Mouse (Mus musculus) cortical plate, adult 2 months (tissue): ENCODE measurements around the gene Tnfrsf19. TPM values are rescaled to one million over a fixed set of nuclear protein-coding genes. Genes with fewer than 3 reads are reported as not detected.

ENCODE experiments used
- H3K27ac ChIP-seq: fragments of 200-500 bp; 2 replicates; pipeline ENCODE4 v1.5.1; 2012; ENCODE audit warnings: low read length, control low read depth, inconsistent platforms; ENCODE audit not compliant: insufficient read depth
- H3K4me1 ChIP-seq: fragments of 200-500 bp; 2 replicates; pipeline ENCODE4 v1.6.1; 2011; ENCODE audit warnings: low read length; ENCODE audit not compliant: control insufficient read depth, insufficient read depth
- H3K4me3 ChIP-seq: fragments of 200-500 bp; 2 replicates; pipeline ENCODE4 v1.5.1; 2011; ENCODE audit warnings: mild to moderate bottlenecking, low read length, control low read depth; ENCODE audit not compliant: insufficient read depth
- CTCF ChIP-seq: fragments of 200-500 bp; IDR thresholded peaks from 2 replicates; pipeline ENCODE4 v1.5.1; 2011; ENCODE audit warnings: mild to moderate bottlenecking, control low read depth, low read length; ENCODE audit not compliant: insufficient read depth; ENCODE audit errors: extremely low read depth
- POLR2A ChIP-seq: fragments of 200-500 bp; IDR thresholded peaks from 2 replicates; pipeline ENCODE4 v1.6.1; 2011; ENCODE audit warnings: mild to moderate bottlenecking, low read length, control low read depth; ENCODE audit not compliant: insufficient read depth; ENCODE audit errors: extremely low read depth
- polyA plus RNA-seq: library from polyadenylated mRNA; depleted of rRNA; stranded (reverse); fragments of >200 nt; gene quantifications from 2 replicates; pipeline ENCODE4 v1.2.3, GENCODE M21; 2012

Gene Tnfrsf19
- polyA plus RNA-seq, 1 experiment: 59.1 TPM

DNA sequence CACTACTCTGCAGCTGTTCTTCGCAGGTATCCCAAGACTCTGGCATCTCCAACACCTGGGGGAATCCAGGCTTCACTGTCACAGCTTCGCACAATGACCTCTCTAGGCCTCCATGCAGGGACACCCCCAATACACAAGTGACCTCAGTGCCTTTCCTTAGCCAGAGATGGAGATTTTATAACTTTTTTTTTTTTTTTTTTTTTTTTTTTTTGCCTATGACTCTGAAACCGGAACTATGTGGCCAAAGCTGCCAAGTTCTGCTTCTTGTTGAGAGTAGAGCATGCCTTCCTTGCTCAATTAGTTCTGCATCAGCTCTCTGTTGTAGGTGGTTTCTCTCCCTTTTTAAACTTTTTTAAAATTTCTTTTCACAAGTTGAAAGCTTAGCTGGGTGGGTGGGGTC, 5.9 kb upstream of the Tnfrsf19 start:
- TF ChIP-seq CTCF: no peak
- no peak for TF ChIP-seq POLR2A
- Histone ChIP-seq H3K27ac (no peak overlapping the region), H3K4me1 (peaks cover 1% of the 10 kb centered on the region; the same call in 1 of the 2 replicates)

DNA sequence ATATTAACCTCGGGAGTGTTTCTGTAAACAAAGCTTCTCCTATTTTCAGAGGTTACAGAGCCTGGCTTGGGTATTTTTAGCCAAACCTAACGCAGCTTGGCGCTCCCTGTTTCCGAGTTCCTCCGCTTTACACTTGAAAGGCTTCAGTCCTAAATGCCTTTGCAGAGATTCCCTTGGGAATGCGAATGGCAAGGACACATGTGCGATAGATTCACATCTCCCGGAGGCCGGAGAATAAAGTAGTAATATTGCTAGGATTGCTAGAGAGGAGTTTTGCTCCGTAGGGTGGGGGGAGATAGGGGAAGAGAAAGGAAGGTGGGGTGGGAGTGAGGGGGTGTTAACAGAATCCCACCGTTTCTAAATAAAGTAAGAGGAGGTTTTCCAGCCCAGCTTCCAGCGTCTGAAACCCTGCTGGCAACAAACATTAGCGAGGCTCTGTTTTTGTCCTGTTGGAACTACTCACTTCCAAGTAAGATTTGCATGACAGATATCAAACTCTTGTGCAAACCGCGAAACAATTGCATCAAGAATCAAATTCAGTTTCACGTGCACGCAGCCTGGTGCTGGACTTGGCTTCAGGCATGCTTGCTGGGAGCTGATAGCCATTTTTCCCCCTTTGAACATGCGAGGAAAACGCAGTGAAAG, 722 bp downstream of the Tnfrsf19 start:
- TF ChIP-seq POLR2A (no peak), CTCF (no peak)
- no peaks in the 10 kb centered on the region for H3K4me1 ChIP-seq
- peak overlapping the region; percentile 39 for H3K4me3 ChIP-seq
- H3K27ac ChIP-seq: peak overlapping the region; percentile 76; the same call in 1 of the 2 replicates

More for the DNA sequence above, 5.9 kb upstream of the Tnfrsf19 start:
- no peak overlapping the region for H3K4me3 ChIP-seq

DNA sequence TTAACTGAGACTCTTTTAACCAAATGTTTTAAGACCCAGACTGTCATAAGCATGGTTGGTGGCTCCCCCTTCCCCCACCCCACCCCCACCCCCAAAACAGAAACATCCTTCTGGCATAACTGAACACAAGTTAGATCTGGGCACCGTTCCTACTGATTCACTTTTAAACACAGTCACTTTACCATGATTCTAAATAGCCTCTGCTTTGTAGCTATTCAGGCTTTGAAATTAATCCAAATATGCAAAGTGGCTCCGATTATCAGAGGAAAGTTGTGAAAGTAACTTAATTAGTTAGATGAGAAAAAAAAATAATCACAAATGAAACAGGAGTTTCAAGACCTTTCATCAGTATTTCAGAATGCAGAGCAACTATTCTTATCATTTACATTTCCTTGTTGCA, 2.0 kb downstream of the Tnfrsf19 start:
- Histone ChIP-seq H3K4me3 (peak overlapping the region; percentile 39; the same call in 1 of the 2 replicates), H3K4me1 (no peaks in the 10 kb centered on the region), H3K27ac (no peak overlapping the region)
- no peak for TF ChIP-seq CTCF
- TF ChIP-seq POLR2A: no peak

DNA sequence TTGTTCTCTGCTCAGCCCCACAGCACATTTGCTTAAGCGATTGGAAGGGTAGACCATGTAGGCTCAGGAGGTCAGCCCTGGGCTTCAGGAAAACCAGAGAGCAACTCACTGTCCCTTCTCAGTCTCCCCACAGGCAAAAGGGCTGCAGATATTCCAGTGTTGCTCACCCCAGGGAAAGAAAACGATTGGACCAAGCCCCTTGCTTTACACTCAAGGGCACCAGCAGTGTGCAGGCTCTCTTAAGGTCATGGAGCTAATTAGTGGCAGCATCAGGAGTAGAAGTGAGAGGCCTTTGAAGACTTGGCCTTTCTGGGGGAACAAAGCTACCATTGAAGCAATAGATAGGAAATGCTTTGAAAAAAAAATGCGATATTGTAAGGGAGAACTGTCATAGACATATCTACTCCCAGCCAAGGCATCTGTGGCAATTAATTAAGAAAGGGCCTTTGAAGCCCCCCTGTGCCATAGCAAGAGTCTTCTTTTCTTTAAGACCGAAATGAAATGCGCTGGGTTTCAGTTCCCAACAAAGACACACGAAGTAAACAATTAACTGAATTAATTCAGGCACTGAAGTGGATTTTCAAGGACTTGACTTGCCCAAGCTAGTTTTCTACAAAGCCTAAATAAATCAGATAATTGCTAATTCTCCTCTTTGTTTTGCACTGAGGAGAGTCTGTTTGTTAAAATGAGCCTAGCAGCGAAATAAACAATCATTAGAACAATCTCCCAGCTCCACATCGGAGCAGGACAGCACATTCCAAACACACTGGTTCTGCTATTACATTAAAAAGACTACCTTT, 2.6 kb downstream of the Tnfrsf19 start:
- H3K4me3 ChIP-seq: peak overlapping the region; percentile 39; the same call in 1 of the 2 replicates
- TF ChIP-seq POLR2A: no peak
- H3K27ac ChIP-seq: peak overlapping the region; percentile 39

DNA sequence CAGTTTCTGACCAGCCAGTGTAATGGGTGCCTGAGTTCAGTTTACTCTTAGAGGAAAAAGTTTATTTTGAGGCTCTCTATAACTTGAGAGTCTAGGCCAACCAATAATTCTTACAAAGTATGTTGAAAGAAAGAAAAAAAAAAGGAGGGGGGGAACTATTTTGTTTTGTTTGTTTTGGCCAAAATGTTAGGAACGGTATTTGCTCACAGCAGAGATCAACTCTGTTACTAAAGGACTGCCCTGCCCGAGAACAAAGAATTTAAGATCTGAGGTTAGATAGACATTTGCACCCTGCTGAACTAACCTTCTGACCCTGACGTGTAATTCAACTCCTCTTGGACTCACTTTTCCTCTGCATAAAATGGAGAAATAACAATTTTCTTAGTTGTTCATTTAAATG, 4.0 kb downstream of the Tnfrsf19 start:
- no peak for TF ChIP-seq POLR2A
- TF ChIP-seq CTCF: no peak
- Histone ChIP-seq H3K27ac (no peak overlapping the region), H3K4me1 (peaks cover 1% of the 10 kb centered on the region; the same call in 1 of the 2 replicates), H3K4me3 (no peak overlapping the region)

More for the DNA sequence above, 2.6 kb downstream of the Tnfrsf19 start:
- no peaks in the 10 kb centered on the region for H3K4me1 ChIP-seq

DNA sequence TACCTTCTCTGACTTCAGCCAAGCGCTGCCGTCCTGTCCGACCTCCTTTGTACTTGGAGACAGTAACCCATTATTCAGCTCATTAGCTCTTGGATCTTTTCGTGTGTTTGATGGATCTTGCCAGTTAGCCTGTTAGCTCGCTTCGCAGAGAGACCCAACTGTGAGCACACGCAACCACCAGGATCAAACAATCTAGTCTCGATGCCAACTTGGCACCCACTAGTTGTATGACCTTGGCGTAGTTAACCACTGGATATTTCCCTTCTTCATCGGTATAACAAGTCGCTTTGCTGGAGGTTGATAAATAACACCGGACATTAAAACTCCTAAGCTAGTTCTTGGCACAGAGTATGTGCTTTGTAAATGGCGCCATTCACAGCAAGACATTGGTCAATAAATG, 6.1 kb downstream of the Tnfrsf19 start:
- no peak for TF ChIP-seq CTCF
- TF ChIP-seq POLR2A: no peak
- Histone ChIP-seq H3K4me1 (peaks cover 5% of the 10 kb centered on the region; the same call in 1 of the 2 replicates), H3K4me3 (no peak overlapping the region), H3K27ac (no peak overlapping the region)

DNA sequence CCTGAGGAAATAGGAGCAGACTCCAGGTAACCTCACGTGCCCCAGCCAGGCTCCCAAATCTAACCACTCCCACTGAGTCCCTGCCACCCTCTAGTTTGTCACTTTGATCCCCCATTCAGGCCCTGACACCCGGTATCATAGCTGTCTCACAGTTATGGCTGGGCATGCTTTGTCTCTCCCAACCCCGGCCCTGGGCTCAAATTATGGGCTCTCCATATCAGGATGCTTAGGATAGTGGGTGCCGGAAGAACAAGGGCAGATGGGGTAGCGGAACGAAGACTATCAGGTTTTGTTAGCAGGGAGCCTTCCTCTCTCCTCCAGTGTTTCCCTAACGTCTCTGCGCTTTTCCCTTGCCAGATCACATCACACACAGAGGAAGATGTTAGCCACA, 8.2 kb downstream of the Tnfrsf19 start:
- TF ChIP-seq CTCF (no peak), POLR2A (no peak)
- H3K4me1 ChIP-seq: peaks cover 7% of the 10 kb centered on the region; the same call in 1 of the 2 replicates
- H3K27ac ChIP-seq: no peak overlapping the region
- H3K4me3 ChIP-seq: peak overlapping the region; percentile 100; the same call in 1 of the 2 replicates

DNA sequence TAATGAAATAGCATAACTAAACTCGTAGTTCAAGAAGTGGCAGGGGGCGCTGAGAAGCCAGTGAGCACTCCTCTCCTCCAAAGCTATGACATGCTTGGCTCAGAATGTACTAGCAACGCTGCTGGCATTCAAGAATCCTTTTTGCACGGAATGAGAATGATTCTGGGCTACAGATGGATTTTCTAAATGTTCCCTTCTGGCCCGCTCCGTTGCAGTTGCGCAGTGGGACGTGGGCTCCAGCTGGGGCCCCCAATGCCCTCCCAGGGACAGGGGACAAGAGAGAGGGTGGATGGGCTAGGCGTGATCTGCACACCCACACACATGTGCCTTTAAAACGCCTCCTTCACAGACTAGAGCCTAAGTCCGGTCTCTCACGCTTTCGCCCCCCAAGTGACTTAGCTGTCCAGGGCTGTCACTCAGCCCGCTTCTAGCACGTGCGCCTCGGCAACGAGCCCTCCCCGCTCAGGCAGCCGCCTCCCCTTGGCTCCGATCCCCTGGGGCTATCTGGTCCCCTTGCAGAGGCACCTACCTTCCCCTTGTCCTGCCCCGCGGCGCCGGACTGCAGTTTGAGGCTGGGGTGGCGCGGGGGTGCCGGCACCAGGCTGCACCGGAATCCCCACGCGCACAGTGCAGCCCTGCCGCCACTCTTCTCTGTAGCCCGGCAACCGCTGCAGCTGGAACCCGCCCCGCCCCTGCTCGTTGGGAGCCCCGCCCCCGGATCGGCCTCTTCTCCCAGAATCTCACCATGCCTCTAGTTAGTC, 8.8 kb downstream of the Tnfrsf19 start:
- Histone ChIP-seq H3K4me1 (peaks cover 7% of the 10 kb centered on the region; the same call in 1 of the 2 replicates), H3K4me3 (peak overlapping the region; percentile 100), H3K27ac (peak overlapping the region; percentile 99)
- TF ChIP-seq POLR2A (no peak), CTCF (no peak)

DNA sequence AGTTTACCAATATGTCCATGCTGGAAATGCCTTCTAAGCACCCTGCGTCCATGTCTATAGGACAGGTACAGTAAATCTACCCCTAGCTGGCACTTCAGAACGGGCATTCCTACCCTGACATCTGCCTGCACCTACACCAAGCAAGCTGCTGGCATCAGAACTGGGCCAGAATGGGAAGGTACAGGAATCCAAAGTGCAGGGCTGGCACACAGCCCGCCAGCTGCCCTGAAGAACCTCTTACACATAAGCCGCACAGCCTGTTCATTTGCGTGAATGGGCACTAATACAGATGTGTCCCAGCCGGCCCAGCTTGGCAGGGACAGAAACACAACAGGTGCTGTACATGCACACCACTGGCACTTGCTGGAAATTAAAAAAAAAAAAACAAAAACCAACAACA, 15.9 kb downstream of the Tnfrsf19 start:
- Histone ChIP-seq H3K4me3 (no peak overlapping the region), H3K27ac (no peak overlapping the region), H3K4me1 (peaks cover 2% of the 10 kb centered on the region; the same call in 1 of the 2 replicates)
- TF ChIP-seq CTCF (no peak), POLR2A (no peak)
